Mouse (Mus musculus) heart, embryonic 12.5 days (tissue): ENCODE results near the gene Ager. TPM values are rescaled to one million over a fixed set of nuclear protein-coding genes. Genes with fewer than 3 reads are reported as not detected.

Experiments used
- ATAC-seq: fragments of 200-750 bp; cut with Nextera tagmentation; 2 replicates; pipeline ENCODE4 v1.8.0; 2017; ENCODE audit warnings: moderate TSS enrichment, moderate library complexity; ENCODE audit not compliant: insufficient number of reproducible peaks, low FRiP score
- H3K27ac ChIP-seq: fragments of 300-500 bp; sonication (generic); 2 replicates; pipeline ENCODE4 v1.5.1; 2016; ENCODE audit warnings: mild to moderate bottlenecking, moderate library complexity; ENCODE audit not compliant: poor library complexity, severe bottlenecking
- H3K27me3 ChIP-seq: fragments of 300-500 bp; sonication (generic); replicated peaks from 2 replicates; pipeline ENCODE4 v1.6.1; 2016; ENCODE audit warnings: mild to moderate bottlenecking, moderate library complexity
- H3K36me3 ChIP-seq: fragments of 300-500 bp; sonication (generic); 2 replicates; pipeline ENCODE4 v1.6.1; 2016; ENCODE audit warnings: mild to moderate bottlenecking, moderate library complexity
- H3K4me1 ChIP-seq: fragments of 300-500 bp; sonication (generic); replicated peaks from 2 replicates; pipeline ENCODE4 v1.6.1; 2016; ENCODE audit warnings: mild to moderate bottlenecking
- H3K4me2 ChIP-seq: fragments of 300-500 bp; sonication (generic); 2 replicates; pipeline ENCODE4 v1.6.1; 2016; ENCODE audit warnings: mild to moderate bottlenecking, moderate library complexity
- H3K4me3 ChIP-seq: fragments of 300-500 bp; sonication (generic); 2 replicates; pipeline ENCODE4 v1.5.1; 2016; ENCODE audit warnings: mild to moderate bottlenecking
- H3K9ac ChIP-seq: fragments of 300-500 bp; sonication (generic); 2 replicates; pipeline ENCODE4 v1.6.1; 2016; ENCODE audit warnings: mild to moderate bottlenecking, moderate library complexity
- H3K9me3 ChIP-seq: fragments of 300-500 bp; sonication (generic); replicated peaks from 2 replicates; pipeline ENCODE4 v1.6.1; 2016; ENCODE audit warnings: mild to moderate bottlenecking, moderate library complexity
- WGBS: fragments of 180-500 bp; shearing (Covaris S2); methylation state at CpG from one replicate; pipeline ENCODE4 v1.1.7; 2016; 5-methylcytosine and 5-hydroxymethylcytosine counted together
- polyA plus RNA-seq: library from polyadenylated mRNA; unstranded; fragments of >200 nt; fragmentation: Nextera tagmentation; extraction: Ambion mirVana; gene quantifications from 2 replicates; pipeline ENCODE4 v1.2.1, GENCODE M21; 2016

Gene Ager
- polyA plus RNA-seq, 1 experiment from 2014 or later, result 3.8 TPM

GRCm38 (mm10) chr17:34626773-34627092, 29.1 kb downstream of the Ager start:
- under 1% methylated on average over 18 of the region's 18 CpGs for WGBS
- Histone ChIP-seq H3K36me3 (peaks cover 30% of the 10 kb centered on the region), H3K4me3 (peak overlapping the region; percentile 88), H3K27ac (peak overlapping the region; percentile 97; the same call in 1 of the 2 replicates), H3K4me2 (peak overlapping the region; percentile 95), H3K9me3 (no peaks in the 10 kb centered on the region), H3K9ac (peak overlapping the region; percentile 86), H3K27me3 (peaks cover 31% of the 10 kb centered on the region), H3K4me1 (peaks cover 45% of the 10 kb centered on the region)
- ATAC-seq, result peak; percentile 34; the same call in 1 of the 2 replicates

- Histone ChIP-seq H3K9me3 (no peaks in the 10 kb centered on the region), H3K4me1 (peaks cover 49% of the 10 kb centered on the region), H3K36me3 (peaks cover 26% of the 10 kb centered on the region), H3K27ac (peak overlapping the region; percentile 97), H3K4me2 (peak overlapping the region; percentile 95), H3K9ac (peak overlapping the region; percentile 86), H3K4me3 (peak overlapping the region; percentile 88), H3K27me3 (peaks cover 37% of the 10 kb centered on the region)
- 0% methylated on average over 40 of the region's 45 CpGs for WGBS
- ATAC-seq, result peak; percentile 84
These were observed 29.7 kb downstream of the Ager start for GRCm38 (mm10) chr17:34627093-34627942.

DNA sequence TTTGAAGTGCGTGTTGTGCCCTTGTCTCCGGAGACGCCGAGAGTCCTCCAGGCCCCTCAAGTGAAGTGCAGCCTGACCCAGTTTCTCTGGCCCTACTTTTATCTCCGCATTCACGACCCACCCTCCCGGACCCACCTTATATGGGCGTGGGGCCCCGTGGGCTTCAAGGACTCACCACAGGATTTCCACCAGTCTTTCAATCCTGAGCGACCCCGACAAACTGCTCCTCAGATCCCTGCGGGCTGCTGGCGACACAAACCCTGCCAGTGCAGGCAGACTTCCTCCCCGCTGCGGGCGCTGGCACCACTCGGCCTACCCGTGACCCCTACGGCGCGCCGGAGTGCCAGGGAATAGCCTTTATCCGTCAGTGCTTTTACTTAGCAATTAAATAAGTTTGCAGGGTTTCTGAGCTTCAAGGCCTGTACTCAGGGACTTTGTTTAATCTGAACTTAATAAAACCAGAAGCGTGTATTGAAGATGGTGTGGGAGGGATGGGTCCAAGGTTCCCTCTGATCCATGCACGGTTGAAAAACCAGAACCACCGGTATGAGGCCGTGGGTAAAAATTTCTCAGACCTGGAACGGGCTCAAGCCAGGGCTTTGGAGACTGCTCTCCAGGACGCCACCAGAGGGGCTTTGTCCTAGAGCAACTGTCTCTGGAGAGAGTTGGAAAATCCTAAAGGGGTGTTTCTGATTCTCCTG, 30.4 kb downstream of the Ager start, which contains the start of gene Ppt2:
TSS of gene Ppt2 (minus strand) at position 568 of the 701 bp plus-strand sequence.
- peaks cover 19% of the 10 kb centered on the region for H3K36me3 ChIP-seq

DNA sequence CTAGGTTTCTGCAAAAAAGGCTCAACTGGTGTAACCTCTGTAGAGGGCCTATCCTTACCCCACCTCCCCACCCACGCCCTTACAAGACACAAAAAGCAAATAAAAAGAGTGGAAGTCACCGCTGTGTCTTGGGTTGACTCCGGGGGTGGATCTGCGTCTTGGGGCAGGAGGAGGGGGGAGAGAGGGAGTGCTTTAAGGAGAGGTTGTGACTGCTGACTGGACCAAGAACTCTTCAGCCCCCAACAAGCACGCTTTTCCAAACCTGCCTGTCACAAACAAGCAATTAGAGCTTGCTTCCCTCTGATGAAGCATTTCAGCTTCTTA, 30.9 kb downstream of the Ager start:
- Histone ChIP-seq H3K27me3 (peaks cover 49% of the 10 kb centered on the region), H3K36me3 (peaks cover 14% of the 10 kb centered on the region), H3K9me3 (no peaks in the 10 kb centered on the region), H3K4me1 (peaks cover 49% of the 10 kb centered on the region), H3K4me3 (peak overlapping the region; percentile 88), H3K9ac (peak overlapping the region; percentile 86), H3K4me2 (peak overlapping the region; percentile 95), H3K27ac (0 out of 2 replicates have a peak overlapping the region, but pooled peaks have one; percentile 97)
- ATAC-seq, result no peak
- WGBS, result 43% methylated on average over 5 of the region's 5 CpGs

More for the DNA sequence above, 30.4 kb downstream of the Ager start, which contains the start of gene Ppt2:
- peak within 1 kb of the TSS; percentile 88 for H3K4me3 ChIP-seq
- ATAC-seq, result peak; percentile 0; the same call in 1 of the 2 replicates
- peak within 1 kb of the TSS; percentile 97 for H3K27ac ChIP-seq
- H3K4me2 ChIP-seq, result peak within 1 kb of the TSS; percentile 95
- H3K27me3 ChIP-seq, result peaks cover 44% of the 10 kb centered on the region
- peak within 1 kb of the TSS; percentile 86 for H3K9ac ChIP-seq
- WGBS, result 3% methylated on average over 29 of the region's 29 CpGs
- peaks cover 49% of the 10 kb centered on the region for H3K4me1 ChIP-seq
- no peaks in the 10 kb centered on the region for H3K9me3 ChIP-seq

- Histone ChIP-seq H3K4me1 (peaks cover 49% of the 10 kb centered on the region), H3K4me3 (peak within 1 kb of the TSS; percentile 88), H3K9me3 (no peaks in the 10 kb centered on the region), H3K4me2 (peak within 1 kb of the TSS; percentile 95), H3K36me3 (peaks cover 8% of the 10 kb centered on the region), H3K27me3 (peaks cover 56% of the 10 kb centered on the region), H3K9ac (peak within 1 kb of the TSS; percentile 86), H3K27ac (peak within 1 kb of the TSS; percentile 97)
- WGBS, result 3% methylated on average over 16 of the region's 16 CpGs
- ATAC-seq, result no peak
These were observed 31.6 kb downstream of the Ager start, which contains the start of gene Prrt1 for GRCm38 (mm10) chr17:34629221-34629751. Prrt1 (plus strand) TSS chr17:34629533.

GRCm38 (mm10) chr17:34629796-34630603, 32.3 kb downstream of the Ager start:
- Histone ChIP-seq H3K4me3 (peak overlapping the region; percentile 38), H3K9me3 (no peaks in the 10 kb centered on the region), H3K36me3 (peaks cover 8% of the 10 kb centered on the region), H3K4me2 (peak overlapping the region; percentile 95; the same call in 1 of the 2 replicates), H3K9ac (no peak overlapping the region), H3K27ac (no peak overlapping the region), H3K4me1 (peaks cover 49% of the 10 kb centered on the region), H3K27me3 (peaks cover 57% of the 10 kb centered on the region)
- no peak for ATAC-seq
- 16% methylated on average over 12 of the region's 12 CpGs for WGBS

- H3K27me3 ChIP-seq, result peaks cover 57% of the 10 kb centered on the region
- H3K4me2 ChIP-seq, result peak overlapping the region; percentile 57
- peak overlapping the region; percentile 38 for H3K4me3 ChIP-seq
- H3K9me3 ChIP-seq, result no peaks in the 10 kb centered on the region
- 2% methylated on average over 37 of the region's 48 CpGs for WGBS
- H3K36me3 ChIP-seq, result 0 out of 2 replicates have a peak, but pooled peaks cover 2% of the 10 kb centered on the region
- H3K9ac ChIP-seq, result peak overlapping the region; percentile 12; the same call in 1 of the 2 replicates
- H3K27ac ChIP-seq, result no peak overlapping the region
- peaks cover 46% of the 10 kb centered on the region for H3K4me1 ChIP-seq
- ATAC-seq, result no peak
These were observed 33.2 kb downstream of the Ager start for GRCm38 (mm10) chr17:34630761-34631301.

DNA sequence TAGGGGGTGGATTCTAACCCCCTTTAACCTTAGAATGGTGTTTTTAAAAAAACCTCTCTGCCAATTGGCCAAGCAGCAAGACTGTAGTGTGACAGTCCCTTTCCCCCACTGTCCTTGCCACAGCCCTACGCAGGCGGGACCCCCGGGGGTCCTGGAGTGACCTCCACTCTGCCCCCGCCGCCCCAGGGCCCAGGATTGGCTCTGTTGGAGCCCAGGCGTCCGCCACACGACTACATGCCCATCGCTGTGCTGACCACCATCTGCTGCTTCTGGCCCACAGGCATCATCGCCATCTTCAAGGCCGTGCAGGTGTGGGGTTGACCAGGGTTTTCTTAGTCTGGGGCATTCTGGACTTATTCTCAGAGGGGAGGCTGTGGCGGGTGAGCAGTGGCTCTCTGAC, 34.0 kb downstream of the Ager start:
- 7% methylated on average over 12 of the region's 12 CpGs for WGBS
- Histone ChIP-seq H3K27ac (no peak overlapping the region), H3K36me3 (no peaks in the 10 kb centered on the region), H3K27me3 (peaks cover 57% of the 10 kb centered on the region), H3K9me3 (no peaks in the 10 kb centered on the region), H3K9ac (peak overlapping the region; percentile 61; the same call in 1 of the 2 replicates), H3K4me2 (peak overlapping the region; percentile 71), H3K4me1 (peaks cover 37% of the 10 kb centered on the region), H3K4me3 (peak overlapping the region; percentile 42)
- no peak for ATAC-seq

GRCm38 (mm10) chr17:34632261-34632691, 34.6 kb downstream of the Ager start:
- H3K4me1 ChIP-seq, result peaks cover 37% of the 10 kb centered on the region
- no peak for ATAC-seq
- under 1% methylated on average over 26 of the region's 26 CpGs for WGBS
- H3K27ac ChIP-seq, result no peak overlapping the region
- peaks cover 62% of the 10 kb centered on the region for H3K27me3 ChIP-seq
- H3K9me3 ChIP-seq, result no peaks in the 10 kb centered on the region
- no peaks in the 10 kb centered on the region for H3K36me3 ChIP-seq
- H3K9ac ChIP-seq, result peak overlapping the region; percentile 61
- H3K4me3 ChIP-seq, result peak overlapping the region; percentile 42
- H3K4me2 ChIP-seq, result peak overlapping the region; percentile 71

GRCm38 (mm10) chr17:34635671-34636070, 38.0 kb downstream of the Ager start:
- H3K27ac ChIP-seq, result no peak overlapping the region
- H3K36me3 ChIP-seq, result no peaks in the 10 kb centered on the region
- H3K27me3 ChIP-seq, result peaks cover 46% of the 10 kb centered on the region
- WGBS, result 52% methylated on average over 2 of the region's 2 CpGs
- no peak for ATAC-seq
- H3K9ac ChIP-seq, result no peak overlapping the region
- no peaks in the 10 kb centered on the region for H3K9me3 ChIP-seq
- H3K4me3 ChIP-seq, result no peak overlapping the region
- H3K4me1 ChIP-seq, result peaks cover 17% of the 10 kb centered on the region
- no peak overlapping the region for H3K4me2 ChIP-seq
